Mouse (Mus musculus): ENCODE results near the gene Ms4a7.

DNA sequence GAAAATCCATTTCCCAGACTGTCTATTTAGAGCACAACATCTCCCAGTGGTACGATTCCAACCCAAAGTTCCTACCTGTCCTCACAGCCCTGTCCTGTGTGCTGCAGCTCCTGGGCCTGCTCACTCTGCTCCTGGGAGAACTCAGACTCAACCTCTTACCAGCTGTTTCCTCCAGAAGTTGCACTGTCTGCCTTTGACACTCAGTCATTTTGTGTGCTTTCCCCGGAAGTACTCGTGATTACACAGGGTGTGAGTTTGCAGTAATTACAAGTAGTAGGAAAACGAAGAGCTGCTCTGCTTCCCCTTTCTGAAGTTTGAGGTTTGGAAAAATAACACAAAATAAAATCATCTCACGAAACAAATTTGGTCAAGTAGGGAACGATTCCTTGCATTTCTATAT is at the start of gene Ms4a7:
- TF ChIP-seq CTCF (IDR thresholded peaks at IDR 0.05) (no peak), EP300 (IDR thresholded peaks at IDR 0.05) (no peak)
